Mouse (Mus musculus) bone marrow, adult 2 months (tissue): ENCODE results near the gene Ammecr1.

Source experiments
- CTCF ChIP-seq: fragments of 200-500 bp; IDR thresholded peaks from 2 replicates; pipeline ENCODE4 v1.5.1; 2011; ENCODE audit warnings: low read length, control low read depth; ENCODE audit not compliant: control insufficient read depth, insufficient read depth
- POLR2A ChIP-seq: fragments of 200-500 bp; IDR thresholded peaks from 2 replicates; pipeline ENCODE4 v1.6.1; 2011; ENCODE audit warnings: low read depth, mild to moderate bottlenecking, control low read depth, low read length, borderline replicate concordance; ENCODE audit not compliant: control insufficient read depth

- TF ChIP-seq CTCF, result no peak
- no peak for TF ChIP-seq POLR2A
These were observed 17.1 kb upstream of the Ammecr1 start for GRCm38 (mm10) chrX:142983638-142984037.
